Mouse (Mus musculus): Measurements from ENCODE around the gene Ptcd2. TPM values are rescaled to one million over a fixed set of nuclear protein-coding genes. Genes with fewer than 3 reads are reported as not detected.

Ptcd2 gene
- polyA plus RNA-seq, 1 experiment from 2014 or later = 23.0 TPM

DNA sequence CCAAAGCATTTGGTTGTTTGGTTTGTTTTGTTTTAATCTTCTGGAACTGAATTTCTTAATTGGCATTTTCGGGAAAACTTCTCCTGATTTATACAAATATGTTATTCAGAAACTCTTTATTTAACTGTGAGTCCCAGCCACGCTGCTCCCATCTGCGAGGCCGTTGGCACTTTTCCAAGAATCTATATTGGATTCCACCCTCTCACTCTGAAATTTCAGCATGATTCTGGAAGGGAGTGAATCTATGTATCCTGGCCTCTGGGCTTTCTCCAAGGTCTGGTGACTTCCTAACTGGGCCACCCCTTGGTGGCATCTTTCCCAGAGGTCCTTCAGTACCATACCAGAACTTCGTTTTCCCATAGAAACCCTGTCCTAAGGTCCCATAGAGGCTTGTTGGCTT lies 40.7 kb downstream of the Ptcd2 start:
- Histone ChIP-seq H3K4me2 (ENCODE audit: low read depth, low read length) (no peak overlapping the region), H3K4me1 (ENCODE audit: control insufficient read depth, low read depth, low read length) (no peaks in the 10 kb centered on the region), H3K4me3 (ENCODE audit: low read depth, low read length) (no peak overlapping the region), H3K9ac (ENCODE audit: low read depth, low read length) (no peak overlapping the region), H3K27ac (ENCODE audit: low read length) (no peak overlapping the region), H3K27me3 (ENCODE audit: control insufficient read depth, insufficient read depth, low read depth, low read length) (no peaks in the 10 kb centered on the region), H3K36me3 (ENCODE audit: control insufficient read depth, insufficient read depth) (no peaks in the 10 kb centered on the region), H3K9me3 (replicated peaks; ENCODE audit: control insufficient read depth, low read length) (no peaks in the 10 kb centered on the region)
- WGBS (ENCODE audit: insufficient replicate concordance) = 53% methylated on average over 5 of the region's 5 CpGs
- ATAC-seq (ENCODE audit: low read depth) = no peak

DNA sequence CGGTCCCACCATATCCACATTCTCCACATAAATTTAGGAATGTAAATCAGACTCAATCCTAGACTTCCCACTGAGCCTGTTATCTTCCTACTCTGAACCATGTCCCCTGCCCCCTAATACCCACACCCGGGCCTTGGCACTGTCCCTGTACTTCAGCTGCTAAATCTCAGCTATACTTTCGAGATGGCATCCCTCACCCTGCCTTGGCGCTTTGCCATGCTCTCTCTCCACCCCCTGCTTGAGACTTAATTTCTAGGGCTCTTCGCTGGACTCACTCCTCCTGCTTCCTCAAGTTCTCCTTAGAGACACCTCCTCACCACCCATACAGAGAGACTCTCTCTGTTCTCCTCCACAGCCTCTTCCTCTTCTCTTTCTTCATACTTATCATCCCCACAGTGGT lies 44.6 kb downstream of the Ptcd2 start:
- no peaks in the 10 kb centered on the region for H3K9me3 ChIP-seq (replicated peaks; ENCODE audit: control insufficient read depth, low read length)

GRCm38 (mm10) chr13:99294176-99294575 lies 50.3 kb downstream of the Ptcd2 start:
- WGBS (ENCODE audit: insufficient replicate concordance) = 75% methylated on average over 13 of the region's 13 CpGs
- H3K9me3 ChIP-seq (replicated peaks; ENCODE audit: control insufficient read depth, low read length) = no peaks in the 10 kb centered on the region
- no peak overlapping the region for H3K27ac ChIP-seq (ENCODE audit: low read length)
- H3K36me3 ChIP-seq (ENCODE audit: control insufficient read depth, insufficient read depth) = no peaks in the 10 kb centered on the region
- no peaks in the 10 kb centered on the region for H3K4me1 ChIP-seq (ENCODE audit: control insufficient read depth, low read depth, low read length)
- no peak overlapping the region for H3K4me3 ChIP-seq (ENCODE audit: low read depth, low read length)
- no peak overlapping the region for H3K4me2 ChIP-seq (ENCODE audit: low read depth, low read length)
- no peaks in the 10 kb centered on the region for H3K27me3 ChIP-seq (ENCODE audit: control insufficient read depth, insufficient read depth, low read depth, low read length)
- no peak for ATAC-seq (ENCODE audit: low read depth)
- H3K9ac ChIP-seq (ENCODE audit: low read depth, low read length) = no peak overlapping the region

More for the DNA sequence above, 44.6 kb downstream of the Ptcd2 start:
- no peak overlapping the region for H3K4me2 ChIP-seq (ENCODE audit: low read depth, low read length)
- H3K9ac ChIP-seq (ENCODE audit: low read depth, low read length) = no peak overlapping the region
- H3K36me3 ChIP-seq (ENCODE audit: control insufficient read depth, insufficient read depth) = no peaks in the 10 kb centered on the region
- 61% methylated on average over 5 of the region's 5 CpGs for WGBS (ENCODE audit: insufficient replicate concordance)
- no peak overlapping the region for H3K4me3 ChIP-seq (ENCODE audit: low read depth, low read length)
- no peaks in the 10 kb centered on the region for H3K27me3 ChIP-seq (ENCODE audit: control insufficient read depth, insufficient read depth, low read depth, low read length)
- no peak overlapping the region for H3K27ac ChIP-seq (ENCODE audit: low read length)
- no peaks in the 10 kb centered on the region for H3K4me1 ChIP-seq (ENCODE audit: control insufficient read depth, low read depth, low read length)
- ATAC-seq (ENCODE audit: low read depth) = no peak

DNA sequence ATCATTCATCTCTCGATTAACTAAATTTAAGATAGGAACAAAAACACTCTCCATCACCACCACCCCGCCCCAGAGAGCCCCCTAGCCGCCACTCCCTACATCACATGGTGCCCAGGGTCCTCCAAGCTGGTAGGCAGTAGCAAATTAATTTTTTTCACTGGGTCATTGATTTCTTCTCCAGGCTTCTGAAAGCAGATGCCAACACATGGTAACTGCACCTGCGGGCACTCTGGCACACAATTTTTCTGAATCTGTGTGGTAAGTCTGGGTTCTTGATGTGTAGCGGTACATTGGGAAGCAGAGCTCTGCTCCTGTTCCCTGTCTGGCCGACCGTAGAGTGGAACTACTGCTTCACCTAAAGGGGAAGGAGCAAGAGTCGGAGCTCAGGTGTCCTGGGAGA lies 53.7 kb downstream of the Ptcd2 start:
- Histone ChIP-seq H3K4me1 (ENCODE audit: control insufficient read depth, low read depth, low read length) (no peaks in the 10 kb centered on the region), H3K9ac (ENCODE audit: low read depth, low read length) (no peak overlapping the region), H3K27me3 (ENCODE audit: control insufficient read depth, insufficient read depth, low read depth, low read length) (no peaks in the 10 kb centered on the region), H3K4me3 (ENCODE audit: low read depth, low read length) (no peak overlapping the region), H3K27ac (ENCODE audit: low read length) (no peak overlapping the region), H3K9me3 (replicated peaks; ENCODE audit: control insufficient read depth, low read length) (no peaks in the 10 kb centered on the region), H3K36me3 (ENCODE audit: control insufficient read depth, insufficient read depth) (no peaks in the 10 kb centered on the region), H3K4me2 (ENCODE audit: low read depth, low read length) (no peak overlapping the region)
- no peak for ATAC-seq (ENCODE audit: low read depth)
- WGBS (ENCODE audit: insufficient replicate concordance) = 70% methylated on average over 8 of the region's 8 CpGs

DNA sequence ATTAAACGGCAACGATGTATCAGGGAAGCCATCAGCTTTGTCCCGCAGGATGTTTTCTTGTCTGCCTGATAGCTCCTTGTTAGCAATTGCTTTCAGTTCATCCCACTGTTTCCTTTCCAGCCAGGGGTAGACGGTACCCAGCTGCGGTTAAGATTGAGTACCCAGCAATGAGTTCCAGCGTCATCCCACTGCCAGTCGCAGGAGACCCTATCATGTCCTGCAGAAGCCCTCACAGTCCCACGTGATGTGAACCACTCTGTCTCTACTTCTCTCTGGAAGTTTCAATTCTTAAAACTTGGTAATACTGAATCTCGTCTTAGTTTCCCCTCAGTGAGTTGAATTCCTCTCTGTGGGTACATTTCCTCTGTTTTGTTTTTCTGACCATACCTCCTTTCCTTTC lies 56.7 kb downstream of the Ptcd2 start:
- Histone ChIP-seq H3K9ac (ENCODE audit: low read depth, low read length) (no peak overlapping the region), H3K4me2 (ENCODE audit: low read depth, low read length) (0 out of 2 replicates have a peak overlapping the region, but pooled peaks have one; percentile 7), H3K4me3 (ENCODE audit: low read depth, low read length) (no peak overlapping the region), H3K36me3 (ENCODE audit: control insufficient read depth, insufficient read depth) (no peaks in the 10 kb centered on the region), H3K27me3 (ENCODE audit: control insufficient read depth, insufficient read depth, low read depth, low read length) (no peaks in the 10 kb centered on the region), H3K4me1 (ENCODE audit: control insufficient read depth, low read depth, low read length) (no peaks in the 10 kb centered on the region), H3K27ac (ENCODE audit: low read length) (no peak overlapping the region), H3K9me3 (replicated peaks; ENCODE audit: control insufficient read depth, low read length) (no peaks in the 10 kb centered on the region)
- no peak for ATAC-seq (ENCODE audit: low read depth)
- 52% methylated on average over 9 of the region's 9 CpGs for WGBS (ENCODE audit: insufficient replicate concordance)

GRCm38 (mm10) chr13:99287207-99287606 lies 57.3 kb downstream of the Ptcd2 start:
- no peak overlapping the region for H3K4me3 ChIP-seq (ENCODE audit: low read depth, low read length)
- 50% methylated on average over 4 of the region's 4 CpGs for WGBS (ENCODE audit: insufficient replicate concordance)

DNA sequence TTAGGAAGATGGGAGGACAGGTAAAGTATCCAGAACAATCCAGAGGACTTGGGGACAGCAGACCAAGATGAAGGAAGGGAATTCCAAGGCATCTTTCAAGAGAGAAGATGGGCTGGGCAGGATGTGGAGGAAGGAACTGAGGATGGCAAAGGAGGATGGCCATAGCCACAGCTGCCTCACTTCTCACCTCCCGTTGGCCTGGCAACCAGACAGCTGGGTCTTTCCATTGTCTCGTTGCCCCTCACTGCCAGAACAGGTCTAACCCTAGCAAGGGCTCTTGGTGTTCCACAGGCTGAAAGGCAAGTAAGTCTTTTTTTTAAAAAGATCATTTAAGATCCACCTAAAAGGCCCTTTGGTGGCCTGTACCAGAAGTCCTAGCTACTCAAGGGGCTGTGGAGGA lies 59.3 kb downstream of the Ptcd2 start:
- 34% methylated on average over 2 of the region's 2 CpGs for WGBS (ENCODE audit: insufficient replicate concordance)
- Histone ChIP-seq H3K4me2 (ENCODE audit: low read depth, low read length) (no peak overlapping the region), H3K4me1 (ENCODE audit: control insufficient read depth, low read depth, low read length) (no peaks in the 10 kb centered on the region), H3K27me3 (ENCODE audit: control insufficient read depth, insufficient read depth, low read depth, low read length) (no peaks in the 10 kb centered on the region), H3K9me3 (replicated peaks; ENCODE audit: control insufficient read depth, low read length) (no peaks in the 10 kb centered on the region), H3K36me3 (ENCODE audit: control insufficient read depth, insufficient read depth) (no peaks in the 10 kb centered on the region), H3K4me3 (ENCODE audit: low read depth, low read length) (no peak overlapping the region), H3K27ac (ENCODE audit: low read length) (no peak overlapping the region), H3K9ac (ENCODE audit: low read depth, low read length) (no peak overlapping the region)
- no peak for ATAC-seq (ENCODE audit: low read depth)

More at GRCm38 (mm10) chr13:99287207-99287606, 57.3 kb downstream of the Ptcd2 start:
- H3K27me3 ChIP-seq (ENCODE audit: control insufficient read depth, insufficient read depth, low read depth, low read length) = no peaks in the 10 kb centered on the region
- H3K4me2 ChIP-seq (ENCODE audit: low read depth, low read length) = 0 out of 2 replicates have a peak overlapping the region, but pooled peaks have one; percentile 7
- no peaks in the 10 kb centered on the region for H3K36me3 ChIP-seq (ENCODE audit: control insufficient read depth, insufficient read depth)
- ATAC-seq (ENCODE audit: low read depth) = no peak
- H3K9me3 ChIP-seq (replicated peaks; ENCODE audit: control insufficient read depth, low read length) = no peaks in the 10 kb centered on the region
- H3K9ac ChIP-seq (ENCODE audit: low read depth, low read length) = no peak overlapping the region
- no peak overlapping the region for H3K27ac ChIP-seq (ENCODE audit: low read length)
- H3K4me1 ChIP-seq (ENCODE audit: control insufficient read depth, low read depth, low read length) = no peaks in the 10 kb centered on the region

- no peaks in the 10 kb centered on the region for H3K27me3 ChIP-seq (ENCODE audit: control insufficient read depth, insufficient read depth, low read depth, low read length)
- no peaks in the 10 kb centered on the region for H3K4me1 ChIP-seq (ENCODE audit: control insufficient read depth, low read depth, low read length)
- H3K9ac ChIP-seq (ENCODE audit: low read depth, low read length) = no peak overlapping the region
- H3K4me3 ChIP-seq (ENCODE audit: low read depth, low read length) = no peak overlapping the region
- H3K27ac ChIP-seq (ENCODE audit: low read length) = no peak overlapping the region
- H3K4me2 ChIP-seq (ENCODE audit: low read depth, low read length) = no peak overlapping the region
- H3K9me3 ChIP-seq (replicated peaks; ENCODE audit: control insufficient read depth, low read length) = no peaks in the 10 kb centered on the region
- 81% methylated on average over 21 of the region's 21 CpGs for WGBS (ENCODE audit: insufficient replicate concordance)
- no peak for ATAC-seq (ENCODE audit: low read depth)
- H3K36me3 ChIP-seq (ENCODE audit: control insufficient read depth, insufficient read depth) = no peaks in the 10 kb centered on the region
Observed at GRCm38 (mm10) chr13:99284400-99285160, 59.9 kb downstream of the Ptcd2 start.

GRCm38 (mm10) chr13:99283916-99284315 lies 60.6 kb downstream of the Ptcd2 start:
- Histone ChIP-seq H3K9me3 (replicated peaks; ENCODE audit: control insufficient read depth, low read length) (no peaks in the 10 kb centered on the region), H3K4me3 (ENCODE audit: low read depth, low read length) (no peak overlapping the region), H3K4me1 (ENCODE audit: control insufficient read depth, low read depth, low read length) (no peaks in the 10 kb centered on the region), H3K27me3 (ENCODE audit: control insufficient read depth, insufficient read depth, low read depth, low read length) (no peaks in the 10 kb centered on the region), H3K36me3 (ENCODE audit: control insufficient read depth, insufficient read depth) (no peaks in the 10 kb centered on the region), H3K4me2 (ENCODE audit: low read depth, low read length) (no peak overlapping the region), H3K9ac (ENCODE audit: low read depth, low read length) (no peak overlapping the region), H3K27ac (ENCODE audit: low read length) (no peak overlapping the region)
- ATAC-seq (ENCODE audit: low read depth) = no peak
- 74% methylated on average over 12 of the region's 12 CpGs for WGBS (ENCODE audit: insufficient replicate concordance)
